ENCODE assay signal across 1 mouse cellular context in genomic region chr4:141411430-141411992, GRCm38 (mm10).
TF ChIP-seq lines count a peak whose summit lies in the region.

No protein-coding gene starts in this region.

TF ChIP-seq in MEL, 35 proteins besides CTCF, POLR2A, EP300 and RAD21 (continued from another document):
- no peak for TF ChIP-seq GABPA (IDR thresholded peaks at IDR 0.05; ENCODE audit: low read depth, low read length)
- TF ChIP-seq KAT2A (conservative IDR thresholded peaks at IDR 0.05; ENCODE audit: low read depth, low read length), result no peak
- no peak for TF ChIP-seq CHD1 (IDR thresholded peaks at IDR 0.05; ENCODE audit: low read depth, low read length)
